20 mouse cellular contexts compared by ENCODE assay signal in genomic region chr7:25702350-25702749, GRCm38 (mm10). TPM values are rescaled to one million over a fixed set of nuclear protein-coding genes. Genes with fewer than 3 reads are reported as not detected.
DNase-seq lines count a peak whose midpoint lies in the region; ATAC-seq and TF ChIP-seq lines count a peak whose summit lies in the region.
"Had no signal": no experiment of that assay in that cellular context is flagged by ENCODE, and none has a peak within 500 bp of the region (broad histone marks: within the 10 kb centered on the region; RNA-seq: fewer than 3 reads in every experiment).

No protein-coding gene starts in this region.

- no peaks in the 10 kb centered on the region for H3K9me3 ChIP-seq in hindbrain, postnatal 0 days (ENCODE audit: low read length)
- no peaks in the 10 kb centered on the region for H3K9me3 ChIP-seq in hindbrain, embryonic 14.5 days (ENCODE audit: control insufficient read depth, low read length)
- no peaks in the 10 kb centered on the region for H3K9me3 ChIP-seq in lung, postnatal 0 days (ENCODE audit: low read length)
- H3K9me3 ChIP-seq in G1E (replicated peaks), result peaks cover 21% of the 10 kb centered on the region
- H3K9me3 ChIP-seq in heart, embryonic 12.5 days (replicated peaks), result peaks cover 10% of the 10 kb centered on the region; the same call in 1 of the 2 replicates
- H3K9me3 ChIP-seq: embryonic facial prominence, embryonic 15.5 days had no signal

- H3K36me3 ChIP-seq in hindbrain, postnatal 0 days (ENCODE audit: insufficient read depth, low read length), result no peaks in the 10 kb centered on the region
- no peaks in the 10 kb centered on the region for H3K36me3 ChIP-seq in hindbrain, embryonic 14.5 days (replicated peaks; ENCODE audit: control insufficient read depth, insufficient read depth)
- 0 out of 2 replicates have a peak, but pooled peaks cover 7% of the 10 kb centered on the region for H3K36me3 ChIP-seq in lung, postnatal 0 days (ENCODE audit: insufficient read depth, low read length)
- peaks cover 97% of the 10 kb centered on the region for H3K36me3 ChIP-seq in G1E (replicated peaks)
- H3K36me3 ChIP-seq in splenic B cell, adult 2 months (ENCODE audit: control insufficient read depth, insufficient read depth, low read length, poor library complexity, severe bottlenecking), result peaks cover 26% of the 10 kb centered on the region
- H3K36me3 ChIP-seq in heart, embryonic 12.5 days, result peaks cover 43% of the 10 kb centered on the region
- H3K36me3 ChIP-seq: forebrain, embryonic 12.5 days; hindbrain, embryonic 10.5 days; limb, embryonic 12.5 days; midbrain, embryonic 12.5 days had no signal

- no peaks in the 10 kb centered on the region for H3K27me3 ChIP-seq in hindbrain, postnatal 0 days (ENCODE audit: insufficient read depth, low read length)
- H3K27me3 ChIP-seq in hindbrain, embryonic 14.5 days (ENCODE audit: control insufficient read depth, insufficient read depth, low read length), result 0 out of 2 replicates have a peak, but pooled peaks cover 10% of the 10 kb centered on the region
- H3K27me3 ChIP-seq in lung, postnatal 0 days (replicated peaks; ENCODE audit: insufficient read depth, low read length), result no peaks in the 10 kb centered on the region
- H3K27me3 ChIP-seq in G1E (ENCODE audit: insufficient read depth, low read length), result no peaks in the 10 kb centered on the region
- H3K27me3 ChIP-seq in splenic B cell, adult 2 months (ENCODE audit: control insufficient read depth, insufficient read depth, low read length, poor library complexity, severe bottlenecking), result no peaks in the 10 kb centered on the region
- H3K27me3 ChIP-seq in heart, embryonic 12.5 days (replicated peaks), result no peaks in the 10 kb centered on the region

- peak; percentile 17; the same call in 1 of the 2 replicates for TF ChIP-seq CTCF in hindbrain, postnatal 0 days (IDR thresholded peaks at IDR 0.05; ENCODE audit: low read depth)
- peak; percentile 48 for TF ChIP-seq CTCF in lung, postnatal 0 days (IDR thresholded peaks at IDR 0.05)
- TF ChIP-seq CTCF in G1E (IDR thresholded peaks at IDR 0.05; ENCODE audit: low read depth, low read length), result 0 out of 2 replicates have a peak, but pooled peaks have one; percentile 6

- no peak overlapping the region for H3K9ac ChIP-seq in hindbrain, postnatal 0 days (replicated peaks; ENCODE audit: low read length)
- H3K9ac ChIP-seq in hindbrain, embryonic 14.5 days, result no peak overlapping the region
- no peak overlapping the region for H3K9ac ChIP-seq in lung, postnatal 0 days (replicated peaks; ENCODE audit: low read depth)
- H3K9ac ChIP-seq in heart, embryonic 12.5 days, result no peak overlapping the region
- H3K9ac ChIP-seq: embryonic facial prominence, embryonic 15.5 days; forebrain, embryonic 12.5 days; limb, embryonic 12.5 days; midbrain, embryonic 12.5 days had no signal

- ATAC-seq in hindbrain, postnatal 0 days, result no peak
- ATAC-seq in hindbrain, embryonic 14.5 days (ENCODE audit: low FRiP score), result no peak
- ATAC-seq in lung, postnatal 0 days, result no peak
- no peak for ATAC-seq in G1E (ENCODE audit: extremely low read depth, insufficient number of reproducible peaks, low FRiP score, poor library complexity, severe bottlenecking)
- ATAC-seq in heart, embryonic 12.5 days (ENCODE audit: insufficient number of reproducible peaks, low FRiP score), result no peak

- WGBS in hindbrain, postnatal 0 days, result 98% methylated on average over 2 of the region's 2 CpGs
- WGBS in hindbrain, embryonic 14.5 days, result 98% methylated on average over 2 of the region's 2 CpGs
- 96% methylated on average over 2 of the region's 2 CpGs for whole genome bisulfite sequencing in lung, postnatal 0 days
- 97% methylated on average over 2 of the region's 2 CpGs for WGBS in heart, embryonic 12.5 days

- H3K4me2 ChIP-seq in hindbrain, postnatal 0 days (ENCODE audit: low read depth, low read length), result no peak overlapping the region
- H3K4me2 ChIP-seq in hindbrain, embryonic 14.5 days (replicated peaks), result no peak overlapping the region
- H3K4me2 ChIP-seq in lung, postnatal 0 days (replicated peaks; ENCODE audit: low read depth, low read length), result no peak overlapping the region
- no peak overlapping the region for H3K4me2 ChIP-seq in heart, embryonic 12.5 days
- H3K4me2 ChIP-seq: embryonic facial prominence, embryonic 15.5 days; forebrain, embryonic 12.5 days; limb, embryonic 12.5 days; midbrain, embryonic 12.5 days had no signal

- H3K4me3 ChIP-seq in hindbrain, postnatal 0 days (ENCODE audit: low read length), result no peak overlapping the region
- H3K4me3 ChIP-seq in hindbrain, embryonic 14.5 days (replicated peaks; ENCODE audit: low read length), result no peak overlapping the region
- H3K4me3 ChIP-seq in lung, postnatal 0 days (ENCODE audit: low read depth, low read length), result no peak overlapping the region
- no peak overlapping the region for H3K4me3 ChIP-seq in G1E (ENCODE audit: low read depth, low read length)
- no peak overlapping the region for H3K4me3 ChIP-seq in heart, embryonic 12.5 days
- H3K4me3 ChIP-seq: embryonic facial prominence, embryonic 15.5 days; forebrain, embryonic 12.5 days; hindbrain, embryonic 10.5 days; limb, embryonic 12.5 days; midbrain, embryonic 12.5 days had no signal

- 0 out of 2 replicates have a peak, but pooled peaks cover 3% of the 10 kb centered on the region for H3K4me1 ChIP-seq in hindbrain, postnatal 0 days (ENCODE audit: insufficient read depth, low read length)
- peaks cover 17% of the 10 kb centered on the region; the same call in 1 of the 2 replicates for H3K4me1 ChIP-seq in hindbrain, embryonic 14.5 days (replicated peaks; ENCODE audit: control insufficient read depth, insufficient read depth, low read length)
- H3K4me1 ChIP-seq in lung, postnatal 0 days (ENCODE audit: insufficient read depth, low read depth, low read length), result peaks cover 7% of the 10 kb centered on the region
- H3K4me1 ChIP-seq in G1E (ENCODE audit: insufficient read depth, low read depth, low read length), result peaks cover 46% of the 10 kb centered on the region
- peaks cover 42% of the 10 kb centered on the region for H3K4me1 ChIP-seq in heart, embryonic 12.5 days (replicated peaks)

- no peak for DNase-seq in hindbrain, postnatal 0 days (ENCODE audit: low spot score)
- DNase-seq in hindbrain, embryonic 14.5 days (ENCODE audit: low spot score), result no peak
- no peak for DNase-seq in lung, postnatal 0 days (ENCODE audit: low spot score)
- no peak for DNase-seq in lung, postnatal 25 days (ENCODE audit: low spot score)
- no peak for DNase-seq in G1E (ENCODE audit: low spot score)
- DNase-seq in splenic B cell, adult 2 months (ENCODE audit: low read depth, low spot score), result peak; percentile 56
- no peak for DNase-seq in heart, adult 11 months
- DNase-seq: cerebellum, postnatal 10 days; embryo, embryonic 11 days; kidney, postnatal 10 days; right cerebral cortex, postnatal 4 days; thymus, adult 18-20 months had no signal

- no peak for TF ChIP-seq EP300 in lung, postnatal 0 days (IDR thresholded peaks at IDR 0.05)

- H3K27ac ChIP-seq in hindbrain, postnatal 0 days, result no peak overlapping the region
- no peak overlapping the region for H3K27ac ChIP-seq in hindbrain, embryonic 14.5 days
- no peak overlapping the region for H3K27ac ChIP-seq in lung, postnatal 0 days (ENCODE audit: low read length)
- H3K27ac ChIP-seq in heart, embryonic 12.5 days (ENCODE audit: poor library complexity, severe bottlenecking), result no peak overlapping the region
- H3K27ac ChIP-seq: embryonic facial prominence, embryonic 15.5 days; forebrain, embryonic 12.5 days; hindbrain, embryonic 10.5 days; limb, embryonic 12.5 days; macrophage; midbrain, embryonic 12.5 days had no signal

RNA-seq across cellular contexts. Expression of gene Tgfb1, which starts 15.5 kb away (rescaled TPM):
- 2.3 and 2.4 TPM in 2 replicates for total RNA-seq in hindbrain, postnatal 0 days (2014; rRNA removed)
- 0.76 and 0.98 TPM in 2 replicates for polyA plus RNA-seq in hindbrain, postnatal 0 days (2015; fragmentation: Nextera tagmentation; extraction: Ambion mirVana)
- 0.82 and 1.1 TPM in 2 replicates for polyA plus RNA-seq in hindbrain, embryonic 14.5 days (2014; fragmentation: Nextera tagmentation; extraction: Ambion mirVana)
- 6.6 and 9.0 TPM in 2 replicates for polyA plus RNA-seq in lung, postnatal 0 days (2015; fragmentation: Nextera tagmentation; extraction: Ambion mirVana)
- total RNA-seq in G1E (2014; fragmentation: Nextera tagmentation) (390 and 397 TPM in 2 replicates), G1E (2017) (40.8 TPM in 2 replicates)
- 1,473 and 1,799 TPM in 2 replicates for polyA plus RNA-seq in G1E (2012)
- 5.1 and 5.6 TPM in 2 replicates for polyA plus RNA-seq in heart, embryonic 12.5 days (2016; fragmentation: Nextera tagmentation; extraction: Ambion mirVana)

RNA-seq across cellular contexts. Expression of gene Ccdc97, which starts 16.5 kb away (rescaled TPM):
- total RNA-seq in hindbrain, postnatal 0 days (2014; rRNA removed), result 41.2 and 43.1 TPM in 2 replicates
- polyA plus RNA-seq in hindbrain, postnatal 0 days (2015; fragmentation: Nextera tagmentation; extraction: Ambion mirVana), result 23.1 and 26.6 TPM in 2 replicates
- polyA plus RNA-seq in hindbrain, embryonic 14.5 days (2014; fragmentation: Nextera tagmentation; extraction: Ambion mirVana), result 41.9 and 43.5 TPM in 2 replicates
- polyA plus RNA-seq in lung, postnatal 0 days (2015; fragmentation: Nextera tagmentation; extraction: Ambion mirVana), result 9.8 and 12.1 TPM in 2 replicates
- 41.2 and 52.8 TPM in 2 replicates for total RNA-seq in G1E (2014; fragmentation: Nextera tagmentation)
- 10.7 and 11.7 TPM in 2 replicates for total RNA-seq in G1E (2017)
- polyA plus RNA-seq in G1E (2012), result 63.1 and 65.3 TPM in 2 replicates
- polyA plus RNA-seq in heart, embryonic 12.5 days (2016; fragmentation: Nextera tagmentation; extraction: Ambion mirVana), result 24.6 and 25.9 TPM in 2 replicates

RNA-seq across cellular contexts. Expression of gene B9d2, which starts 21.8 kb away (rescaled TPM):
- total RNA-seq in hindbrain, postnatal 0 days (2014; rRNA removed), result 29.5 and 51.3 TPM in 2 replicates
- 50.8 and 55.6 TPM in 2 replicates for polyA plus RNA-seq in hindbrain, postnatal 0 days (2015; fragmentation: Nextera tagmentation; extraction: Ambion mirVana)
- 41.8 and 42.7 TPM in 2 replicates for polyA plus RNA-seq in hindbrain, embryonic 14.5 days (2014; fragmentation: Nextera tagmentation; extraction: Ambion mirVana)
- 28.6 and 28.8 TPM in 2 replicates for polyA plus RNA-seq in lung, postnatal 0 days (2015; fragmentation: Nextera tagmentation; extraction: Ambion mirVana)
- 21.1 and 26.3 TPM in 2 replicates for total RNA-seq in G1E (2014; fragmentation: Nextera tagmentation)
- 49.8 and 65.1 TPM in 2 replicates for total RNA-seq in G1E (2017)
- 119 and 131 TPM in 2 replicates for polyA plus RNA-seq in G1E (2012)
- 22.8 and 25.9 TPM in 2 replicates for polyA plus RNA-seq in heart, embryonic 12.5 days (2016; fragmentation: Nextera tagmentation; extraction: Ambion mirVana)

RNA-seq across cellular contexts. Expression of gene Tmem91, which starts 27.4 kb away (rescaled TPM):
- total RNA-seq in hindbrain, postnatal 0 days (2014; rRNA removed), result 62.1 and 115 TPM in 2 replicates
- 182 and 185 TPM in 2 replicates for polyA plus RNA-seq in hindbrain, postnatal 0 days (2015; fragmentation: Nextera tagmentation; extraction: Ambion mirVana)
- 54.1 and 64.8 TPM in 2 replicates for polyA plus RNA-seq in hindbrain, embryonic 14.5 days (2014; fragmentation: Nextera tagmentation; extraction: Ambion mirVana)
- polyA plus RNA-seq in lung, postnatal 0 days (2015; fragmentation: Nextera tagmentation; extraction: Ambion mirVana), result 1.2 and 2.0 TPM in 2 replicates
- 8.6 TPM in 1 of 2 replicates, not detected in the other for total RNA-seq in G1E (2014; fragmentation: Nextera tagmentation)
- total RNA-seq in G1E (2017), result 1.3 and 2.2 TPM in 2 replicates
- polyA plus RNA-seq in G1E (2012), result 3.6 TPM in 2 replicates
- 0.86 and 1.1 TPM in 2 replicates for polyA plus RNA-seq in heart, embryonic 12.5 days (2016; fragmentation: Nextera tagmentation; extraction: Ambion mirVana)
- total RNA-seq: adrenal gland, adult 18-20 months had no signal

RNA-seq across cellular contexts. Expression of gene Exosc5, which starts 43.4 kb away (rescaled TPM):
- total RNA-seq in hindbrain, postnatal 0 days (2014; rRNA removed), result 27.9 and 33.9 TPM in 2 replicates
- 36.5 and 39.2 TPM in 2 replicates for polyA plus RNA-seq in hindbrain, postnatal 0 days (2015; fragmentation: Nextera tagmentation; extraction: Ambion mirVana)
- polyA plus RNA-seq in hindbrain, embryonic 14.5 days (2014; fragmentation: Nextera tagmentation; extraction: Ambion mirVana), result 31.5 and 39.7 TPM in 2 replicates
- 46.7 and 49.7 TPM in 2 replicates for polyA plus RNA-seq in lung, postnatal 0 days (2015; fragmentation: Nextera tagmentation; extraction: Ambion mirVana)
- total RNA-seq in G1E (2014; fragmentation: Nextera tagmentation), result 71.6 and 84.6 TPM in 2 replicates
- total RNA-seq in G1E (2017), result 51.4 and 55.4 TPM in 2 replicates
- polyA plus RNA-seq in G1E (2012), result 367 and 471 TPM in 2 replicates
- 35.3 and 37.2 TPM in 2 replicates for polyA plus RNA-seq in heart, embryonic 12.5 days (2016; fragmentation: Nextera tagmentation; extraction: Ambion mirVana)

Comparison
In these comparisons a context has a peak if more than half of its experiments do, and no peak if none do; other contexts are left out.
1. RNA of gene Tgfb1, which starts 15.5 kb away (polyA plus RNA-seq): 1,473 to 1,799 TPM in G1E; 6.6 to 9.0 TPM in lung, postnatal 0 days, 5.1 to 5.6 TPM in heart, embryonic 12.5 days, 0.82 to 1.1 TPM in hindbrain, embryonic 14.5 days and 0.76 to 0.98 TPM in hindbrain, postnatal 0 days; every median in the first group is over 100 times any median in the second.
2. Peak in every context shown above with its lines, with median percentiles within 50 percentile points of each other: CTCF ChIP-seq.